Mouse (Mus musculus) testis, adult 2 months (tissue): ENCODE data around the gene Alg10b. TPM values are rescaled to one million over a fixed set of nuclear protein-coding genes. Genes with fewer than 3 reads are reported as not detected.

Experiments
- H3K27ac ChIP-seq: fragments of 200-500 bp; 2 replicates; pipeline ENCODE4 v1.5.1; 2012; ENCODE audit warnings: low read depth, low read length; ENCODE audit not compliant: control insufficient read depth, insufficient read depth
- H3K27me3 ChIP-seq: fragments of 200-500 bp; 2 replicates; pipeline ENCODE4 v1.6.1; 2012; ENCODE audit warnings: mild to moderate bottlenecking, low read length, moderate library complexity; ENCODE audit not compliant: control insufficient read depth, insufficient read depth
- H3K36me3 ChIP-seq: fragments of 200-500 bp; 2 replicates; pipeline ENCODE4 v1.6.1; 2012; ENCODE audit warnings: mild to moderate bottlenecking, low read length; ENCODE audit not compliant: control insufficient read depth, insufficient read depth
- H3K4me1 ChIP-seq: fragments of 200-500 bp; 2 replicates; pipeline ENCODE4 v1.6.1; 2012; ENCODE audit warnings: low read length; ENCODE audit not compliant: control insufficient read depth, insufficient read depth
- H3K4me3 ChIP-seq: fragments of 200-500 bp; 2 replicates; pipeline ENCODE4 v1.5.1; 2012; ENCODE audit warnings: low read depth, mild to moderate bottlenecking, low read length, moderate library complexity, mixed read lengths; ENCODE audit not compliant: control insufficient read depth
- CTCF ChIP-seq: fragments of 200-500 bp; IDR thresholded peaks from 2 replicates; pipeline ENCODE4 v1.5.1; 2012; ENCODE audit warnings: low read depth, mild to moderate bottlenecking, inconsistent platforms, low read length, moderate library complexity; ENCODE audit not compliant: control insufficient read depth, insufficient read depth, insufficient replicate concordance
- POLR2A ChIP-seq: fragments of 200-500 bp; IDR thresholded peaks from 2 replicates; pipeline ENCODE4 v1.6.1; 2012; ENCODE audit warnings: low read depth, mild to moderate bottlenecking, inconsistent platforms, low read length, moderate library complexity; ENCODE audit not compliant: control insufficient read depth
- polyA plus RNA-seq: library from polyadenylated mRNA; depleted of rRNA; stranded (reverse); fragments of >200 nt; gene quantifications from 2 replicates; pipeline ENCODE4 v1.2.3, GENCODE M21; 2012

Gene Alg10b
- polyA plus RNA-seq, 1 experiment: 4.1 TPM

DNA sequence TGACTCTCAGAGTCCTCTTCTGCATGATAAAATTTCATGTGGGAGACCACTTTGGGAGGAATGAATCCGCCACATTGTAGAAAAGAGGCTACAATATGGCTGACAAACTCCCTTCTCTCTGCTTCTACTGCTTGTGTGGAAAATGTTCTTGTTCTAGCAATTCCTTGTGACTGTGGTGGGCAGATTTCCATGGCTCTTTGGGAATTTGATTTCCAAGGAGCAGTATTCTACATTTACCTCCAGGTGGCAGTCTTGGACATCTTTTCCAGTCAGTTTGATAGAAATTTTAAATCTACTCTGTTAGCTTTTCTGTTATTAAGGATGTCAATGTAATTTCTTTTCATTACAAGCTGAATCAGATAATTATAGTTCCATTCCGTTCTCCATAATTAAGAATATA lies 13.5 kb downstream of the Alg10b start:
- Histone ChIP-seq H3K4me1 (peaks cover 3% of the 10 kb centered on the region), H3K27ac (no peak overlapping the region), H3K4me3 (no peak overlapping the region), H3K36me3 (no peaks in the 10 kb centered on the region), H3K27me3 (no peaks in the 10 kb centered on the region)
- TF ChIP-seq POLR2A (no peak), CTCF (no peak)

DNA sequence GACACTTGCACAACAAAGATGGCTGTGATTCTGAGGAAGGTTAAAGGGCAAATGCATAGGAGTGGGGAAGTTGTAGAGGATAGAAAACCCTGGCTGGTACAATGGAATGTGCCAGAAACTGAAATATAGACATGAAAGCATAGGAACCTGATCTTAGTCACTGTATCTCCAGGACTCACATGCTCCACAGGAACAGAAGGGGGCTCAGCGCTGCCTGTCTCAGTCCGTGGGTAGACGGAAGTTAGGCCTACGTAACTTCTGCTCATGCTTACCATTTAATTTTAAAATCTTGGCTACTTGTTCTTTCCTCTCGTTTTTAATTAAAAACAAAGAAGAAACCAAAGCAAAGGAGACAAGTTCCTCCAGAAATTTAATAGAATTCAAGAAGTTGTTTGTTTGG lies 20.0 kb downstream of the Alg10b start:
- H3K27ac ChIP-seq: no peak overlapping the region
- TF ChIP-seq POLR2A: no peak
- TF ChIP-seq CTCF: no peak
- no peak overlapping the region for H3K4me3 ChIP-seq
- no peaks in the 10 kb centered on the region for H3K36me3 ChIP-seq
- no peaks in the 10 kb centered on the region for H3K27me3 ChIP-seq
- H3K4me1 ChIP-seq: no peaks in the 10 kb centered on the region

DNA sequence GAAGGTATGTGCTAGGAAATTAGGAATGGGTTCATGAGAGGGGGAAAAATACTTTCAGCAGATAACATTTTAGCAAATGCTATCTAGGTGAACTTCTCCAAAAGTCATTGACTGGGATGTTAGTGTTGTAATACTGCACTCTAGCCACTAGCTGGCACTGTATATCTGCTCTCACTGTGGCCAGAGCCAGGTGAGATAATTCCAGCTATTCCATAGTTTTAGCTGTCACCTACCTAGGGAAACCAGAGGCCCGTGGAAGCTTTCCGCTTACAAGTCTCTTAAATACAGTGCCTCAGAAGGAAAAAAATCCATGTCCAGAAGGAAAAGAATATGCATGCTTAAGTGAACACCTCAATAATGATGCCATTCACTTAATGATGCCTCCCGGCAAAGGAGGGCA lies 25.6 kb downstream of the Alg10b start:
- no peaks in the 10 kb centered on the region for H3K36me3 ChIP-seq
- no peaks in the 10 kb centered on the region for H3K27me3 ChIP-seq
- no peak overlapping the region for H3K4me3 ChIP-seq
- peaks cover 4% of the 10 kb centered on the region; the same call in 1 of the 2 replicates for H3K4me1 ChIP-seq
- TF ChIP-seq CTCF (peak; percentile 29; the same call in 1 of the 2 replicates), POLR2A (no peak)
- no peak overlapping the region for H3K27ac ChIP-seq

DNA sequence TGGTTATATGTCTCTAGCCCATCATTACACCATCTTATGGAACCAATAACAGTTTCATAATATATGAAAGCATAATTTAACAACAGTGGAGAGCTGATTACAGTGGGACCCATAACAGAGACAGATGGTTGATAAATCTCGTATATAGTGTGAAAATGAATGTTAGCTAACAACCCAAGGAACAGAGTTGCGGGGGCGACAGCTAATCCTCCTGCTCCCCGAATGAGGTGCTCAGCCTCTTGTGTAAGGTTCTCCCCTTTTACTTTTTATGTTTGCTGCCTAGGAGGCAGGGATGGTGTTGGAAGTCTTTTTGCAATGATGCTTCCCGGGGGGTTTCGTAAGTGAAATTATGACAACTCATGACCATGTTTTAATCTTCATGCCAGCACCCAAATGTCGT lies 58.8 kb downstream of the Alg10b start:
- Histone ChIP-seq H3K4me3 (no peak overlapping the region), H3K4me1 (no peaks in the 10 kb centered on the region), H3K27ac (no peak overlapping the region), H3K36me3 (no peaks in the 10 kb centered on the region), H3K27me3 (no peaks in the 10 kb centered on the region)
- TF ChIP-seq POLR2A: no peak
- no peak for TF ChIP-seq CTCF
